Mouse (Mus musculus): Measurements from ENCODE around the gene Unc13c.

DNA sequence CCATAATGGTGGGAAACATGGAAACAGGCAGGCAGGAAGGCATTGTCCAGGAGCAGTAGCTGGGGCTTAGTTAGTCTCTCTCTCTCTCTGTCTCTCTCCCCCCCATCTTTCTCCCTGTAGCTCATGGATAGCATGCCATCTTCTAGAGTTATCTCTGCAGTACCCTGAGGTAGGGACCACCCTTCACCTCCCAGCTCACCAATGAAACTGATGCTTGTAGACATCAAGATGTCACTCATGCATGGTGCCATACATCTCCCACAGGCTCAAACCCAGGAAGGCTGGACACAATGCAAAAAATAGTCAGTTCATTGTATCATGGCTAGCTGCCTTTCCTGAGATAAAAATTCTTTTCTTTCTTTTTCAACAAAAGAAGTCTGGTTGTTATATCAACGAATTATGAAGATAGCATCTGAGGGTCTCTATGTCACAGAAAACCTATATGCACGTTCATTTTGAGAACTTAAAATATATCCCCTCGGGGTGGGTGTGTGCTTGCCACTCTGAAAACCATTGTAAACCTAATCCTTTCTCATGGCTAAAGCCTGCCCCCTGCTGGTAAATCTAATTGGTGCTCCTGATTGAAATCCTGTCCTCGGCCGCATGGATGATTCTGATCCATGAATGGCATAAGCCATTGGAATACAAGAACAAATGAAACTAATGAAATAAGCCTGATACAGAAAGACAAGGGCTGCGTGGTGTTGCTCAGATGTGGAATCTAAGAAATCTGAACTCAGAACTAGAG is 14.0 kb upstream of the Unc13c start:
- TF ChIP-seq CTCF (IDR thresholded peaks at IDR 0.05; ENCODE audit: extremely low read depth, insufficient read length, insufficient replicate concordance, low read depth, low read length) (no peak), POLR2A (IDR thresholded peaks at IDR 0.05; ENCODE audit: low read depth, low read length) (no peak)

Measured in small intestine, adult 2 months (tissue).